Mouse (Mus musculus) midbrain, postnatal 0 days (tissue): ENCODE measurements around the gene Kctd4. TPM values are rescaled to one million over a fixed set of nuclear protein-coding genes. Genes with fewer than 3 reads are reported as not detected.

Experiments used
- ATAC-seq: fragments of 200-750 bp; cut with Nextera tagmentation; 2 replicates; pipeline ENCODE4 v1.8.0; 2017; ENCODE audit warnings: moderate number of reproducible peaks, mild to moderate bottlenecking, moderate TSS enrichment, moderate library complexity; ENCODE audit not compliant: low FRiP score
- DNase-seq: peaks from one replicate; pipeline ENCODE4 v3.0.0-alpha.2; 2015; ENCODE audit warnings: low spot score
- H3K27ac ChIP-seq: fragments of 300-500 bp; sonication (generic); 2 replicates; pipeline ENCODE4 v1.5.1; 2014; ENCODE audit warnings: low read depth, mild to moderate bottlenecking, low read length, mixed read lengths
- H3K27me3 ChIP-seq: fragments of 300-500 bp; sonication (generic); 2 replicates; pipeline ENCODE4 v1.6.1; 2014; ENCODE audit warnings: low read length, control low read depth, mixed read lengths; ENCODE audit not compliant: insufficient read depth
- H3K36me3 ChIP-seq: fragments of 300-500 bp; sonication (generic); 2 replicates; pipeline ENCODE4 v1.6.1; 2014; ENCODE audit warnings: low read length, control low read depth, mixed read lengths; ENCODE audit not compliant: insufficient read depth
- H3K4me1 ChIP-seq: fragments of 300-500 bp; sonication (generic); 2 replicates; pipeline ENCODE4 v1.6.1; 2014; ENCODE audit warnings: mild to moderate bottlenecking, control low read depth, antibody characterized with exemption, low read length, mixed read lengths; ENCODE audit not compliant: insufficient read depth
- H3K4me2 ChIP-seq: fragments of 300-500 bp; sonication (generic); 2 replicates; pipeline ENCODE4 v1.6.1; 2014; ENCODE audit warnings: low read depth, mild to moderate bottlenecking, low read length, mixed read lengths; ENCODE audit not compliant: poor library complexity, severe bottlenecking
- H3K4me3 ChIP-seq: fragments of 300-500 bp; sonication (generic); 2 replicates; pipeline ENCODE4 v1.5.1; 2014; ENCODE audit warnings: low read depth, mild to moderate bottlenecking, low read length, moderate library complexity
- H3K9ac ChIP-seq: fragments of 300-500 bp; sonication (generic); replicated peaks from 2 replicates; pipeline ENCODE4 v1.6.1; 2014; ENCODE audit warnings: mild to moderate bottlenecking, low read length, moderate library complexity, mixed read lengths; ENCODE audit not compliant: poor library complexity, severe bottlenecking
- H3K9me3 ChIP-seq: fragments of 300-500 bp; sonication (generic); 2 replicates; pipeline ENCODE4 v1.6.1; 2016; ENCODE audit warnings: low read length, control low read depth
- CTCF ChIP-seq: IDR thresholded peaks from 2 replicates; pipeline ENCODE4 v1.5.1; 2016; ENCODE audit warnings: antibody characterized with exemption, mild to moderate bottlenecking
- WGBS: fragments of 180-500 bp; shearing (Covaris S2); extraction: QIAGEN DNeasy Blood & Tissue Kit; methylation state at CpG from one replicate; pipeline ENCODE4 v1.1.7; 2014; 5-methylcytosine and 5-hydroxymethylcytosine counted together
- polyA plus RNA-seq: library from polyadenylated mRNA; unstranded; fragments of >200 nt; fragmentation: Nextera tagmentation; extraction: Ambion mirVana; gene quantifications from 2 replicates; pipeline ENCODE4 v1.2.1, GENCODE M21; 2015
- total RNA-seq: library from RNA; depleted of rRNA; stranded (reverse); fragments of >200 nt; gene quantifications from 2 replicates; pipeline ENCODE4 v1.2.3, GENCODE M21; 2014; rRNA removed

The Kctd4 gene
- total and polyA plus RNA-seq, 2 experiments from 2014 or later = 8.8 to 9.4 TPM

GRCm38 (mm10) chr14:76009185-76009584 lies 54.4 kb downstream of the Kctd4 start:
- no peak for TF ChIP-seq CTCF
- H3K9me3 ChIP-seq = no peaks in the 10 kb centered on the region
- WGBS = 77% methylated on average over 5 of the region's 5 CpGs
- H3K4me3 ChIP-seq = no peak overlapping the region
- peaks cover 10% of the 10 kb centered on the region for H3K4me1 ChIP-seq
- H3K4me2 ChIP-seq = peak overlapping the region; percentile 77
- no peaks in the 10 kb centered on the region for H3K27me3 ChIP-seq
- no peak overlapping the region for H3K9ac ChIP-seq
- ATAC-seq (no peak), DNase-seq (no peak)
- H3K27ac ChIP-seq = no peak overlapping the region
- no peaks in the 10 kb centered on the region for H3K36me3 ChIP-seq

GRCm38 (mm10) chr14:76010102-76011061 lies 55.6 kb downstream of the Kctd4 start, which contains the start of gene Gtf2f2:
Gene Gtf2f2 (minus strand): TSS chr14:76010865.
- Histone ChIP-seq H3K27me3 (no peaks in the 10 kb centered on the region), H3K9me3 (no peaks in the 10 kb centered on the region), H3K4me1 (peaks cover 10% of the 10 kb centered on the region), H3K4me3 (peak within 1 kb of the TSS; percentile 87), H3K9ac (peak within 1 kb of the TSS; percentile 65), H3K27ac (peak within 1 kb of the TSS; percentile 74), H3K4me2 (peak within 1 kb of the TSS; percentile 77), H3K36me3 (no peaks in the 10 kb centered on the region)
- peak; percentile 97 for DNase-seq
- no peak for TF ChIP-seq CTCF
- WGBS = 1% methylated on average over 67 of the region's 67 CpGs
- ATAC-seq = peak; percentile 92

GRCm38 (mm10) chr14:76011062-76011457 lies 56.3 kb downstream of the Kctd4 start:
- H3K9me3 ChIP-seq = no peaks in the 10 kb centered on the region
- H3K9ac ChIP-seq = 0 out of 2 replicates have a peak overlapping the region, but pooled peaks have one; percentile 39
- DNase-seq (no peak), ATAC-seq (peak; percentile 38; the same call in 1 of the 2 replicates)
- peak overlapping the region; percentile 87 for H3K4me3 ChIP-seq
- H3K4me1 ChIP-seq = peaks cover 10% of the 10 kb centered on the region
- WGBS = 23% methylated on average over 7 of the region's 7 CpGs
- H3K27me3 ChIP-seq = no peaks in the 10 kb centered on the region
- TF ChIP-seq CTCF = no peak
- H3K27ac ChIP-seq = no peak overlapping the region
- no peaks in the 10 kb centered on the region for H3K36me3 ChIP-seq
- H3K4me2 ChIP-seq = peak overlapping the region; percentile 77

GRCm38 (mm10) chr14:76014331-76014730 lies 59.5 kb downstream of the Kctd4 start:
- 54% methylated on average over 2 of the region's 2 CpGs for WGBS
- no peak for DNase-seq
- TF ChIP-seq CTCF = no peak

More at GRCm38 (mm10) chr14:76014331-76014730, 59.5 kb downstream of the Kctd4 start:
- H3K9me3 ChIP-seq = no peaks in the 10 kb centered on the region
- H3K27me3 ChIP-seq = no peaks in the 10 kb centered on the region
- H3K4me1 ChIP-seq = peaks cover 6% of the 10 kb centered on the region
- no peak overlapping the region for H3K9ac ChIP-seq
- no peak overlapping the region for H3K4me2 ChIP-seq
- H3K36me3 ChIP-seq = no peaks in the 10 kb centered on the region
- no peak for ATAC-seq
- H3K4me3 ChIP-seq = no peak overlapping the region
- H3K27ac ChIP-seq = no peak overlapping the region

Other genes with a start within 250 kb of the Kctd4 start
- 19.3 and 26.3 TPM in 2 replicates for gene Cog3, start 200.5 kb upstream of the Kctd4 start, total RNA-seq
- gene Cog3, start 200.5 kb upstream of the Kctd4 start, polyA plus RNA-seq = 12.6 and 12.9 TPM in 2 replicates
- 9.6 and 17.1 TPM in 2 replicates for gene Slc25a30, start 168.0 kb upstream of the Kctd4 start, total RNA-seq
- gene Slc25a30, start 168.0 kb upstream of the Kctd4 start, polyA plus RNA-seq = 6.2 and 6.5 TPM in 2 replicates
- 555 and 595 TPM in 2 replicates for gene Tpt1, start 109.9 kb upstream of the Kctd4 start, total RNA-seq
- gene Tpt1, start 109.9 kb upstream of the Kctd4 start, polyA plus RNA-seq = 612 and 651 TPM in 2 replicates
- 22.7 and 23.4 TPM in 2 replicates for gene Gtf2f2, start 55.9 kb downstream of the Kctd4 start, total RNA-seq
- 38.4 and 42.6 TPM in 2 replicates for gene Gtf2f2, start 55.9 kb downstream of the Kctd4 start, polyA plus RNA-seq
- 18.6 and 20.2 TPM in 2 replicates for gene Gpalpp1, start 155.8 kb downstream of the Kctd4 start, total RNA-seq
- gene Gpalpp1, start 155.8 kb downstream of the Kctd4 start, polyA plus RNA-seq = 8.3 and 8.6 TPM in 2 replicates
- 10.4 and 10.6 TPM in 2 replicates for gene Nufip1, start 155.9 kb downstream of the Kctd4 start, total RNA-seq
- gene Nufip1, start 155.9 kb downstream of the Kctd4 start, polyA plus RNA-seq = 12.8 and 14.3 TPM in 2 replicates